Mouse (Mus musculus): ENCODE measurements at regions not wholly inside any gene's neighbourhood (a gene's known extent, or its start where the extent isn't known, plus 50 kb on each side); places are given as distances from the start of the nearest gene placed in this dataset.
A peak's percentile ranks its signal among the peaks of the same experiment; 100 is the strongest.

- Histone ChIP-seq H3K27ac (ENCODE audit: low read depth, low read length) (no peak overlapping the region), H3K4me1 (ENCODE audit: control insufficient read depth, insufficient read depth, low read length) (0 out of 2 replicates have a peak, but pooled peaks cover 9% of the 10 kb centered on the region), H3K27me3 (ENCODE audit: control insufficient read depth, insufficient read depth, low read length) (0 out of 2 replicates have a peak, but pooled peaks cover 3% of the 10 kb centered on the region), H3K9me3 (ENCODE audit: control insufficient read depth, low read length) (no peaks in the 10 kb centered on the region), H3K4me2 (replicated peaks; ENCODE audit: low read depth, low read length) (no peak overlapping the region), H3K36me3 (ENCODE audit: control insufficient read depth, insufficient read depth, low read length) (no peaks in the 10 kb centered on the region), H3K9ac (ENCODE audit: low read depth, low read length) (no peak overlapping the region), H3K4me3 (ENCODE audit: low read length) (no peak overlapping the region)
- ATAC-seq (ENCODE audit: low FRiP score, low TSS enrichment), result no peak
- 12% methylated on average over 7 of the region's 7 CpGs for WGBS
Measured at GRCm38 (mm10) chr2:75312246-75312645, 346.8 kb upstream of the Hnrnpa3 start.

- H3K4me2 ChIP-seq (replicated peaks; ENCODE audit: low read depth, low read length), result no peak overlapping the region
- no peaks in the 10 kb centered on the region for H3K9me3 ChIP-seq (ENCODE audit: control insufficient read depth, low read length)
- H3K36me3 ChIP-seq (ENCODE audit: control insufficient read depth, insufficient read depth, low read length), result no peaks in the 10 kb centered on the region
- H3K4me1 ChIP-seq (ENCODE audit: control insufficient read depth, insufficient read depth, low read length), result 0 out of 2 replicates have a peak, but pooled peaks cover 9% of the 10 kb centered on the region
- H3K27me3 ChIP-seq (ENCODE audit: control insufficient read depth, insufficient read depth, low read length), result 0 out of 2 replicates have a peak, but pooled peaks cover 3% of the 10 kb centered on the region
- H3K4me3 ChIP-seq (ENCODE audit: low read length), result no peak overlapping the region
- ATAC-seq (ENCODE audit: low FRiP score, low TSS enrichment), result no peak
- H3K9ac ChIP-seq (ENCODE audit: low read depth, low read length), result no peak overlapping the region
- no peak overlapping the region for H3K27ac ChIP-seq (ENCODE audit: low read depth, low read length)
- 16% methylated on average over 7 of the region's 7 CpGs for WGBS
Measured at GRCm38 (mm10) chr2:75315341-75315740, 343.7 kb upstream of the Hnrnpa3 start.

DNA sequence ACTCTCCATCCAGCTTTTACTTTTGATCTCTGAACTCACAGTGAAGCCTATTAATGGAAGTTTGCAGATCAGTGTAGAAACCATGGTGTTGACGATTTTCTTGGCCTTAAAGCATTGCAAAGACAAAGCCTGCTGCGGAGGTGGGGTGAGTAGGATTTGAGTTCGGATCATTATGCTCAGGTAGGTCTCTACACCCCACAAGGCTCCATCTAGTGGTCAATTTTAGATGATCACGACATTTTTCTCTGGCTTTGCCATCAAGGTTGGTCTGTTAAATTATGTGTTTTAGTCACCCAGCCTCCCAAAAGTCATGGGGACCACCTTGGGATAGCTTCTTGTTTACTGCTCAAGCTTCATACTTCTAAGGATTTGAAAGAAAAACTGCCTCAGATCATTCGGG is 340.9 kb upstream of the Hnrnpa3 start:
- H3K9ac ChIP-seq (ENCODE audit: low read depth, low read length), result no peak overlapping the region
- ATAC-seq (ENCODE audit: low FRiP score, low TSS enrichment), result no peak
- H3K27me3 ChIP-seq (ENCODE audit: control insufficient read depth, insufficient read depth, low read length), result no peaks in the 10 kb centered on the region
- H3K36me3 ChIP-seq (ENCODE audit: control insufficient read depth, insufficient read depth, low read length), result no peaks in the 10 kb centered on the region
- no peak overlapping the region for H3K4me2 ChIP-seq (replicated peaks; ENCODE audit: low read depth, low read length)
- H3K4me1 ChIP-seq (ENCODE audit: control insufficient read depth, insufficient read depth, low read length), result 0 out of 2 replicates have a peak, but pooled peaks cover 9% of the 10 kb centered on the region
- no peaks in the 10 kb centered on the region for H3K9me3 ChIP-seq (ENCODE audit: control insufficient read depth, low read length)
- H3K27ac ChIP-seq (ENCODE audit: low read depth, low read length), result no peak overlapping the region
- WGBS, result 63% methylated on average over 5 of the region's 5 CpGs
- H3K4me3 ChIP-seq (ENCODE audit: low read length), result no peak overlapping the region

DNA sequence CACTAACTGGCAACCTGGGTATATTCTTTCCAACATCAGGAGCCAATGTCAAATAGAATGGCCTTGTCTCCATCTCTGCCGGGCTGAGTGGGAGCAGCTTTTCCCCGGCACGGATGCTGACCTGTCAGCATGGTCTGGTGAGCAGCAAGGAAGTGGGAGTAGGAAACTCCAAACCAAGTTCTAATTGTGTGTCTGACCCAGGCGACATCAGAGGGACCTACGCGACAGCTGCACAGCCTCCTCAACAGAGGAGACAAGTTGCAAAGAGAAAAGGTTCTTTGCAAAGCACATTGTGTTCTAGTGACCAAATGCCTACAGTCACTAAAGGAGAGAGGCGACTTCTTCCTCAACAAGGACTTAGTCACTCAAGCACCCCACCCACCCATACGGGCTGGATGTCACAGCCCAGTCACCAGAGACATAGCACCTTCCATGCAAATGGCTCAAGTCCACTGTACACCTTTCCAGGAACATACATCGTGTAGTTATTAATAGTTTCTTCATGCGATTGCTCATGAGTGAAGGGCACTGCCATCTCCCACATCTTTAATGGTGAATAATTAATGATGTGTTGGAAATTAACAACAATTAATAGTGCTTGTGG is 334.8 kb upstream of the Hnrnpa3 start:
- Histone ChIP-seq H3K36me3 (ENCODE audit: control insufficient read depth, insufficient read depth, low read length) (no peaks in the 10 kb centered on the region), H3K27ac (ENCODE audit: low read depth, low read length) (no peak overlapping the region), H3K9ac (ENCODE audit: low read depth, low read length) (no peak overlapping the region), H3K9me3 (ENCODE audit: control insufficient read depth, low read length) (no peaks in the 10 kb centered on the region), H3K27me3 (ENCODE audit: control insufficient read depth, insufficient read depth, low read length) (no peaks in the 10 kb centered on the region), H3K4me1 (ENCODE audit: control insufficient read depth, insufficient read depth, low read length) (peaks cover 11% of the 10 kb centered on the region; the same call in 1 of the 2 replicates), H3K4me3 (ENCODE audit: low read length) (no peak overlapping the region), H3K4me2 (replicated peaks; ENCODE audit: low read depth, low read length) (no peak overlapping the region)
- WGBS, result 22% methylated on average over 10 of the region's 10 CpGs
- ATAC-seq (ENCODE audit: low FRiP score, low TSS enrichment), result peak; percentile 94

DNA sequence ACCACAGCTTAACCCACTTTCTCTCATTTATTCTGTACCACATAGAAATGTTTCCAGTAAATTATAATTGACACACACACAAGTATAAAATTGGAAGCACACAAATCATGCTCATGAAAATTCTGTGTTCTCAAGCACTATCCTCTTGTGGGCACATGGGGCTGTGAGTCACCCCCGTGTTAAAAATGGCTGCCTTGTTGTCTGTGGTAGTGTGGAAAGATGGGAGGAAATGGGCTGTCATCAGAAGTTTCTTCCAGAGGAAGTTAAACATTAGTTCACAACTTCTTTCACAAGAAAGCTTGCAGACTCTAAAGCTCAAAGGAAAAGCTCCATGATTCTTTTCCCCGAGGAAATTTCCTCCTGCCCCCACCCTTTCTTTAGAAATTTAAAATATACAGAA is 329.5 kb upstream of the Hnrnpa3 start:
- no peaks in the 10 kb centered on the region for H3K9me3 ChIP-seq (ENCODE audit: control insufficient read depth, low read length)
- no peak overlapping the region for H3K4me2 ChIP-seq (replicated peaks; ENCODE audit: low read depth, low read length)
- no peak overlapping the region for H3K9ac ChIP-seq (ENCODE audit: low read depth, low read length)
- no peaks in the 10 kb centered on the region for H3K27me3 ChIP-seq (ENCODE audit: control insufficient read depth, insufficient read depth, low read length)
- peaks cover 8% of the 10 kb centered on the region; the same call in 1 of the 2 replicates for H3K4me1 ChIP-seq (ENCODE audit: control insufficient read depth, insufficient read depth, low read length)
- no peak overlapping the region for H3K27ac ChIP-seq (ENCODE audit: low read depth, low read length)
- no peak for ATAC-seq (ENCODE audit: low FRiP score, low TSS enrichment)
- no peaks in the 10 kb centered on the region for H3K36me3 ChIP-seq (ENCODE audit: control insufficient read depth, insufficient read depth, low read length)
- 80% methylated on average over 2 of the region's 2 CpGs for WGBS
- no peak overlapping the region for H3K4me3 ChIP-seq (ENCODE audit: low read length)

GRCm38 (mm10) chr2:75341310-75341709 is 317.8 kb upstream of the Hnrnpa3 start:
- Histone ChIP-seq H3K9ac (ENCODE audit: low read depth, low read length) (no peak overlapping the region), H3K4me3 (ENCODE audit: low read length) (no peak overlapping the region), H3K27ac (ENCODE audit: low read depth, low read length) (no peak overlapping the region), H3K9me3 (ENCODE audit: control insufficient read depth, low read length) (no peaks in the 10 kb centered on the region), H3K27me3 (ENCODE audit: control insufficient read depth, insufficient read depth, low read length) (no peaks in the 10 kb centered on the region), H3K4me2 (replicated peaks; ENCODE audit: low read depth, low read length) (no peak overlapping the region), H3K36me3 (ENCODE audit: control insufficient read depth, insufficient read depth, low read length) (no peaks in the 10 kb centered on the region), H3K4me1 (ENCODE audit: control insufficient read depth, insufficient read depth, low read length) (no peaks in the 10 kb centered on the region)
- ATAC-seq (ENCODE audit: low FRiP score, low TSS enrichment), result no peak
- 82% methylated on average over 2 of the region's 2 CpGs for WGBS

- no peaks in the 10 kb centered on the region for H3K9me3 ChIP-seq (ENCODE audit: control insufficient read depth, low read length)
- H3K4me1 ChIP-seq (ENCODE audit: control insufficient read depth, insufficient read depth, low read length), result no peaks in the 10 kb centered on the region
- H3K4me3 ChIP-seq (ENCODE audit: low read length), result no peak overlapping the region
- no peaks in the 10 kb centered on the region for H3K27me3 ChIP-seq (ENCODE audit: control insufficient read depth, insufficient read depth, low read length)
- no peak overlapping the region for H3K4me2 ChIP-seq (replicated peaks; ENCODE audit: low read depth, low read length)
- WGBS, result 75% methylated on average over 6 of the region's 6 CpGs
- no peak overlapping the region for H3K27ac ChIP-seq (ENCODE audit: low read depth, low read length)
- ATAC-seq (ENCODE audit: low FRiP score, low TSS enrichment), result no peak
- H3K36me3 ChIP-seq (ENCODE audit: control insufficient read depth, insufficient read depth, low read length), result no peaks in the 10 kb centered on the region
- no peak overlapping the region for H3K9ac ChIP-seq (ENCODE audit: low read depth, low read length)
Measured at GRCm38 (mm10) chr2:75341726-75342280, 317.3 kb upstream of the Hnrnpa3 start.

GRCm38 (mm10) chr2:75350902-75351301 is 308.2 kb upstream of the Hnrnpa3 start:
- Histone ChIP-seq H3K27me3 (ENCODE audit: control insufficient read depth, insufficient read depth, low read length) (no peaks in the 10 kb centered on the region), H3K4me1 (ENCODE audit: control insufficient read depth, insufficient read depth, low read length) (no peaks in the 10 kb centered on the region), H3K4me3 (ENCODE audit: low read length) (no peak overlapping the region), H3K9me3 (ENCODE audit: control insufficient read depth, low read length) (no peaks in the 10 kb centered on the region), H3K36me3 (ENCODE audit: control insufficient read depth, insufficient read depth, low read length) (no peaks in the 10 kb centered on the region), H3K4me2 (replicated peaks; ENCODE audit: low read depth, low read length) (no peak overlapping the region), H3K9ac (ENCODE audit: low read depth, low read length) (no peak overlapping the region), H3K27ac (ENCODE audit: low read depth, low read length) (no peak overlapping the region)
- WGBS, result 40% methylated on average over 3 of the region's 3 CpGs
- peak; percentile 20; the same call in 1 of the 2 replicates for ATAC-seq (ENCODE audit: low FRiP score, low TSS enrichment)

GRCm38 (mm10) chr2:75351965-75352364 is 307.1 kb upstream of the Hnrnpa3 start:
- Histone ChIP-seq H3K4me2 (replicated peaks; ENCODE audit: low read depth, low read length) (no peak overlapping the region), H3K4me3 (ENCODE audit: low read length) (no peak overlapping the region), H3K27me3 (ENCODE audit: control insufficient read depth, insufficient read depth, low read length) (no peaks in the 10 kb centered on the region), H3K36me3 (ENCODE audit: control insufficient read depth, insufficient read depth, low read length) (no peaks in the 10 kb centered on the region), H3K27ac (ENCODE audit: low read depth, low read length) (no peak overlapping the region), H3K9ac (ENCODE audit: low read depth, low read length) (no peak overlapping the region), H3K4me1 (ENCODE audit: control insufficient read depth, insufficient read depth, low read length) (peaks cover 6% of the 10 kb centered on the region; the same call in 1 of the 2 replicates), H3K9me3 (ENCODE audit: control insufficient read depth, low read length) (no peaks in the 10 kb centered on the region)
- no peak for ATAC-seq (ENCODE audit: low FRiP score, low TSS enrichment)
- WGBS, result 89% methylated on average over 5 of the region's 5 CpGs
